Mouse (Mus musculus): ENCODE data around the gene C1qtnf6.
A peak's percentile ranks its signal among the peaks of the same experiment; 100 is the strongest.

The C1qtnf6 gene

DNA sequence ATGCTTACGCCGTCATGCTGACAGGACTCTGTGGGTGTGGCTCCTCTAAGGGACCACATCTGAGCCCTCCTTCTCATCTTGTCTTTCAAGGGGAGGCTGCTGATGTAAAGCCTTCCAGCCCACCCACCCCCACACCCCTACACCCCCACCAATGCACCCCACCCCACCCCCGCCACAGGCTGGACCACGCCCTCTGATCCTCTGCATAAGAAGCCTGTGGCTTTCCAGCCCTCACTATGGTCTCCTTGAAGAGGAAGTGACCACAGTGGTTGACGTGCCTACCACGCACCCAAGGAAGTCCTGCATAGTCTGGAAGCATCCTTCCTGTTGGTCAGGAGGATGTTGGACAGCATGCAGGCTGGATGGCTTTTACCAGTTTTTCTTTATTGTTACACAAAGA is 15.5 kb downstream of the C1qtnf6 start:
- no peak for DNase-seq (ENCODE audit: low spot score in 2 of 2)

DNA sequence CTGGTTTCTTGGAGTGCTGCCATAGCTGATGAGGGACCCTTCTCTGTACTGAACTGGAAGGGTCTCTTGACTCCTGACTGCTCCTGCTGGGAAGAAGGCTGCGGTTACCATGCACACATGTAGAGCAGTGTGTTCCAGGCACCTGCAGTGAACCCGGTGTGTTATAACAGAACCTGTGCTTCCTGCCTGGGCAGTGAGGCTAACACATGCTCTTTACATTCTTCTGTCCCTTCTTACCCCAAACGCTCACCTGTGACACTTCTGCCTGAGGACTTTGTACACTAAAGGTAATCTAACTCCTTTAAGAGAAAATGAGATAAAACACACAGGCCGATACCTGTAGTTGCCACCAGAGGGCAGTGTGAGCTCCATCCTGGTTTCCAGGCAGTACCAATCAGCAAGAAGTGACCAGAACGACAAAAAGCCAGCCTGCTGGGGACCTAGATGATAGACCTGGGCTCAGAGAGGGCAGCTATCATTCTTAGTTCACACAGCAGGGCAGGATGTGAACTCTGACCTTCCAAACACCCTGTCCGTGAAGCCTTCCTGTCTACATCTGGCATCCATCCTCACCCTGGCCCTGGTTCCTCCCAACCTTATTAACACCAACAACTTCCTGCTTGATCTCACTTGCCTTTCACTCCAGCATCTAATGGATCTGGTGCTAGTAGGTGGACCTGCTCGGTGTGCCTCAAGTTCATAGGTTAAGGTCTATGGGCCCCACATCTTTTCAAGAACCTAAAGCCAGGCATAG is 16.6 kb downstream of the C1qtnf6 start:
- peak; percentile 59 to 82 for DNase-seq (ENCODE audit: low spot score in 2 of 2)

DNA sequence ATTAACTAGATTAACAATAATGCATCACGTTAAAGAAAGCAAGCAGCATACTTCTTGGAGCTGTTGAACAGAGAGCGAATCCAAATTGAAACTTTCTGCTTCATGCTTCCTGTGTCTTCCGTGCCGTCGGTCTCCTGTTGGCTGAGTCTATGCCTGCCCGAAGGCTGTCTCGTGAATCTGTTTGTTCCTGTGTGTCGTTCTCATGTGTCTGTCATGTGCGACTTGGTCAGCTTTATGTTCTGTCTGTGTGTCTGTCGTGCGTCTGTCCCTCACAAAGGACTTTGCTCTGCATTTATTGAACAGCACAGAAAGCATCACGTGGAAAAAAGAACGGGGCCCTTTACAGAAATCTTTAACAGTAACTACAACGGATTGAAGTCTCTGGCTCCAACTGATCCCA is 18.2 kb downstream of the C1qtnf6 start:
- DNase-seq (ENCODE audit: low spot score in 2 of 2) = no peak

DNA sequence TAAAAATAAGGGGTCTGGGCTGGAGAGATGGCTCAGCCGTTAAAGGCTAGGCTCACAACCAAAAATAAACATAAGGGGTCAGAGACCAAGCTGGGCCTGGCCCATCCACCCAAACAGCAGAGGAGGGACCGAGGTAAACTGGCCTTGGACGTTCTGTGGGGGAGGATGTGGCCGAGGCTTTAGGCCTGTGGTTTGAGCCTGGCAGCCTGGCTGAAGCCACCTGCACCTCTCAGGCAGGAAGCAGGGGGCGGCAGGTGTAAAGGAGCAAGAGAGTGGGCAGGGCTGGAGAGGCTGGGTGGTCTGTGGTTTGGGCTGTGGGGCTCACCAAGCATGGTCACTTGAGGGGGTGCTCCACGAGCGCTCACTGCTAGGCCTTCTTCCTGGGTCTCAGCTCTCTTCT is 19.3 kb downstream of the C1qtnf6 start:
- no peak for DNase-seq (ENCODE audit: low spot score in 2 of 2)

DNA sequence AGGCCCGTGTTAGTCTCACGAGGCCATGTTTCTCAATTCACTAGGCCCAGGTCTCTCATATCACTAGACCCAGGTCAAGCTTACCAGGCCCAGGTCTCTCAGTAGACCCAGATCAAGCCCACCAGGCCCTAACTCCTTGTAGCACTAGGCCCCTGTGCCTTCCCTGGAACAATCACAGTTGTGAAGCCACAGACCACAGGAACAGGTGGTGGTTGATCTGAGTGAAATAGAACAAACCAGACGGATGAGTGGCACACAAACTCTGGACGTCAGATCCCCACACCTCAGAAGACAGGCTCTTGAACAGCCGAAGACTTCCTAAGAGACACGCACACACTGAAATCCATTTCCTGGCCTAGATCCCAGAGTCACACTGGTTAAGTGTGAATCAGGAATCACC is 20.5 kb downstream of the C1qtnf6 start:
- DNase-seq (ENCODE audit: low spot score in 2 of 2) = no peak

DNA sequence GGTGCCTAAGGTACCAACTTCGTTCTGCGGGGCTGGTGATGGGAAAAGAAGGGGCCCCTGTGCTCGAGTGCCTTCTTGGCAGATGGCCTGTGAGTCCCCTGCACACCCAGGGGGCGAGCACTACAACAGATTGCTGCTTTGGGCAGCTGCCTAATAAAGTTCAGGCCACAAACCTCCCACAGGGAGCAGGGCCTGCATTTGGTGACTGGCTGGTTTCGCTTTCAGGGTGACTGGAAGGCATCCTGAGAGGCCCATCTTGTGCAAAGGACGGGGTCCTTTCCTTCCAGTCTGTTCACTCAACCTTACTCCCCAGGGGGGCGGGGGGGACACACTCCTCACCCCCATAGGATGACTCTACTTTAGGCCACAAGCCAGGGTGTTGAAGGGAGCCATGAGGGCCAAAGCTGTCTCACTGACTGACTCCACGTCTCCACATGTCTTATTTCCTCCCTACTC is 21.1 kb downstream of the C1qtnf6 start:
- no peak for DNase-seq (ENCODE audit: low spot score in 2 of 2)

DNA sequence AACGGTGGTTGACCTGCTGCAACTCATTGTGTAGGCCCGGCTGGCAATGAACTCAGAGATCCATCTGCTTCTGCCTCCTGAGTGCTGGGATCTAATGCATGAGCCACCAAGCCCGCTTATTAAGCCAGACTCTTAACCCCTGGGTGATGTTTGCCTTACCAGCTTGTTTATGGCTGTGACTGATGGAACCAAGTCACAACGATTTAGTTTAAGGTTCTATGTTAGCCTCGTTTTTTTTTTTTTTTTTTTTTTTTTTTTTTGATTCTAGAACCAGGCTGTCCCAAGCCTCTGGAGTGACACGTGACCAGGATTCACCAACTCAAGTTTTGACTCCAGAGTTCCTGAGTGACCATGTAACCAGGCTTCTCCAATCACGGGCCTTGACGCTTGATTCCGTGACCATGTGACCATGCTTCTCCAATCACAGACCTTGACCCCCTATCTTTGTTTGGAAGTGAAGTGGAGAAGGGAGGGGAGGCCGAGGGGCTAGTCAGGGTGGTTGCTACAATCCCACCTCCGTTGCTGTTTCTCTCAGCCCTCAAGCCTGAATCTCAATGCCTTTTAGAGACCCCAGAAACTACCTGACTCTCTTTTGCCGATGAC is 21.8 kb downstream of the C1qtnf6 start:
- DNase-seq (ENCODE audit: low spot score in 2 of 2) = no peak

DNA sequence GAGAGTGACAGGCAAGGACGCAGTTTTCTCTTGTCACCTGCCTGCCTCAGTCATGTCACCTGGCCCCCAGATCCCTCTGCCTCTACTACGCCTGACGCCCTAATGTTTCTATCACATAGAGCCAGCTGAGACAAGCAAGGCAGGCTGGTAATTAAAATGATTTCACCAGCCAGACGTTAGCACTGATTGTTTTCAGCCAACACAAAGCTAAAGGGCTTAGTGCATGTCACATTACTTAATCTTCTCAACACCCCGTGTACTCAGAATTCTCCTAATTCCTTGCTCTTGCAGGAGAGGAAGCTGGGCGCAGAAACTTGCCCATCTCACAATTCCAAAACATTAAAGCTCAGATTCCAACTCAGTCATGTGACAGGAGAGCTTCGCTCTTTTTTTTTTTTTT is 22.8 kb downstream of the C1qtnf6 start:
- no peak for DNase-seq (ENCODE audit: low spot score in 2 of 2)

DNA sequence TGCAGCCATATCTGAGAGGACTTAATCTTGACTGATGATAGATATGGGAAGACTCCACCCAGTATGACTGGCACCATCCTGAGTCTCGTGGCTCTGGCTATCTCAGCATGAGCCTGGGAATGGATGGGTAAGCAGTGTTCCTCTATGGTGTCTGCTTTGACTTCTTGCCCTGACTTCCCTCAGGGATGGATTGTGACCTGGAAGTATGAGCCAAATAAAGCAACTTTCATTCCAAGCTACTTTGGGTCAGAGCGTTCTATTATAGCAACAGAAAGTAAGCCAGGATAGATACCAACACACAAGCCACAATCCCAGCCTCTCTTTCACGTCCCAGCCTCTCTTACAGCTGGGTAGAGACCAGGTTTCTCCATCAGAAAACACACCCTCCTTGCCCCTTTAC is 25.7 kb downstream of the C1qtnf6 start:
- no peak for DNase-seq (ENCODE audit: low spot score in 2 of 2)

DNA sequence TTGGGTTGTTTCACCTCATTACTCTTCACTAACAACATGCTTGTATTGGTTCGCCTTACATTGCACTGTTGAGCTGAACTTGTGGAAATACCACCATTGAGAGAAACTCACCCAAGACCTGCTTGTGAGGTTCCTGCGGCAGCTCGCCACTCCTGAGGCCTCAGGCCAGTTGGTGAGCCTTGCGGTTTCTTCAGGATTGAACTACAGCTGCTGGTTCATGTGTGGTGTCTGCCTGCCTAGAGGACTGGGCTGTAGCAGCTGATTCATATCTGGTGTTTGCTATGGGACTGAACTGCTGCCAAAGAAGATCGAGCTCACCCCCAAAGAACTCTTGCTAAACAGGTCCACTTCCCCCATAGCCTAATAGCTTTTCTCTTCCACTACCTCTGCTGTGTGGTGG is 26.4 kb downstream of the C1qtnf6 start:
- no peak for DNase-seq (ENCODE audit: low spot score in 2 of 2)

DNA sequence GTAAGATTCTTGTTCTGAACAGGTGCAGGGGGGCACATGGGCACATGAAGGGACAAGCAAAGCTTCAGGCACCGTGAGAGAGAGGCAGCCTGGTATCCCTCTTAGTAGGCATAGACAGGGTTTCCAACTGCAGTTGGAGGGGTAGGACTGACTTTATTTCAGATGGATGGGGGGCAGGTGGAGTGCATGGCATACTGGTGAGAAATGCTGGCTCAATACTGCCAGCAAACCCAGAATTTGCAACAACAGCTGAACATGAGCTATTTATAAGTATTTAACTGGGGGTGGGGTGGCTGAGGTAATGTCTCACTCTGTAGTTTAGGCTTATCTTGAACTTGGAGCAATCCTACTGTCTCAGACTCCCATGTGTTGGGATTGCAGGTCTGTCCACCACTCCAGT is 27.2 kb downstream of the C1qtnf6 start:
- no peak for DNase-seq (ENCODE audit: low spot score in 2 of 2)

DNA sequence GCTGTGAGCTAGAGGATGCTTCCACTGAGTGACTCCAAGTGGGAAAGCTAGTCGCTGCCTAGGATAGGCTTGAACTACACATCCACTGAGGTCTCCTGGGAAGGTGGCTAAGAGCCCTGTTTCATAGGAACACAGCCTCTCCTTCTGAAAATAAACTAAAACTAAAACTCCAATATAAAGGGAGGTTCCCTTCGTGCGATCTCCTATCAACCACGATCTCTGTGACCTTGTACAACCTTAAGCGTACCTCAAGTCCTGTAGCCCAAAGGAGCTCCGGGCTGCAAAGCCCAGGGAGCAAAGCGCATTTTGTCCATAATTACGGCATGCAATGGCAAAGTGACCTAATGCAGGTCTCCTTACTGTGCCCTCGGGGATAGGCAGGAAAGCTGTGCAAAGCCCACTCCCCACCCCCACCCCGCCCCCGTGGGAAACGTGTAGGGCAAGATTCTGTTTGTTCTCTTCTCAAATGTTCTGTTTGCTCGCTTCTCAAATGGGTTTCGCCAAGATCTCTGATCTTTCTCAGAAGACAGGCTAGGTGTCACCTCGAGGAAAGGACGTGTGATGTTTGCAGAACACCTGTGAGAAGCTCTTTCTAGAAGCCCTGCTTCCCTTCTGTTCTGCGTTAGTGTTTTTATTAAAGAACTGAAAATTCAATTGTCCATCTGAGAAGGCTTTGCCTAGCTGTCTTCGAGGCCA is 28.6 kb downstream of the C1qtnf6 start:
- no peak for DNase-seq (ENCODE audit: low spot score in 2 of 2)

DNA sequence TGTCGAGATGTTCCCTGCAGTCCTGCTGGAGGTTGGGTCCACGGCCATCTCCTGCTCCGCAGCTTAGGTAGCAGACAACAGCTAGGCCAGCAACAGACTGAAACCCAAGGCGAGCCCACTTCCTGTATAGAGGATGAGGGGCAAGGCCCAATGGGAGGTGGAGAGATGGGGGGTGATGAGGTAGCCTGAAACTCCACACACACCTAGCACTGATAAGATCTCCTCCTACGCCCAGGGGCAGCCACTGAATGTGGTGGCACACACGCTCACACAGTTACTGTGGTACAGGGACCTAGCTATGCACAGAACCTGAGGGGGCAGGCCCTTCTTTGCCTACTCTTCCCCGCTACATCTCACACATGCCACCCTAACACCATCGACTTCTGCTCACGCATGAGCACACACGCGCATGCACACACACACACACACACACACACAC is 36.2 kb downstream of the C1qtnf6 start, which contains the start of gene Il2rb:
TSS of gene Il2rb (minus strand) at position 304 of the 439 bp plus-strand sequence.
- DNase-seq (ENCODE audit: low spot score in 2 of 2) = no peak

DNA sequence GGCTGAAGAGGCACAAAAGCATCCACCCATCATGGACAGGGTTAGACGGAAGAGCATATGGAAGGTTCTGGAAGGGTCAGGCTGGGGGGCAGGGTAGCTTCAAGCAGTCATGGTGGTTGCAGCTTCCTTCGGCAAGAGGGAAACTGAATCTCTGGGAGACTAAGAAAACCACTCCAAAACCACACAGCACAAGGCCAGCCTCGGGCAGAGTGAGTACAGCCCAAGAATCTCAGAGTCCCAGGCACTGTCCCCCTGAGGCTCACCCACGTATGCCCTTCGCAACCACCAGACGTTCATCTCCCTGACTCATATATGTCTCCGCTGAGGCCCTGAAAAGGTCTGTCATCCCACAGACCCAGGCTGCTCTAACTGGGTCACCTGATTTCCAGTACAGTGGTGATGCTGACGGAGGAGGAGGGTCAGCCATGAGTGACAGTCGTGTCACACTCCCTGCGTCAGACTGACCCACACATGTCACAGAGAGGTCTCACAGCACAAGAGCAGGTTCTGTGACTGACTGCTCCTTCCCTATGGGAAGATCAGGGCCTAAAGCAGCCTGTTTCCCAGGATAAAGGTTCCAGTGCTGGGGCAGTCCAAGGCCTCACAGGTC is 37.7 kb downstream of the C1qtnf6 start:
- DNase-seq (ENCODE audit: low spot score in 2 of 2) = no peak

DNA sequence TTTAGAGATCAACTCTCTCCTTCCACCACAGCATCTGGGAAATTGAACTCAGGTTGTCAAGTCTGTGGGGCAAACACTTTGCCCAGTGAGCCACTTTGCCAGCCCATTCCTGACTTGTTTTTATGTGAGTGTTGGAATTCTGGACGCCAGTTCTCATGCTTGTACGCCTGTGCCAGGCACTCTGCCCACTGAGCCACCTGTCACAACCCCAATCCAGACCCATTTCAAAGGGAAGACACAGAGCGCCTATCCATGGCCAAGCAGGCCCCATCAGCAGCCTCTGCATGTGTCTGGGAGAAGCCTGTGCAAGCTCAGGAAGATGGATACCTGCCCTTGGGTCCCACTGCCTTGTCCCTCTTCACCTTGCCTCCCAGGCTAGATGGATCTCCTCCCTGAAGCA is 39.9 kb downstream of the C1qtnf6 start:
- DNase-seq (ENCODE audit: low spot score in 2 of 2) = no peak

DNA sequence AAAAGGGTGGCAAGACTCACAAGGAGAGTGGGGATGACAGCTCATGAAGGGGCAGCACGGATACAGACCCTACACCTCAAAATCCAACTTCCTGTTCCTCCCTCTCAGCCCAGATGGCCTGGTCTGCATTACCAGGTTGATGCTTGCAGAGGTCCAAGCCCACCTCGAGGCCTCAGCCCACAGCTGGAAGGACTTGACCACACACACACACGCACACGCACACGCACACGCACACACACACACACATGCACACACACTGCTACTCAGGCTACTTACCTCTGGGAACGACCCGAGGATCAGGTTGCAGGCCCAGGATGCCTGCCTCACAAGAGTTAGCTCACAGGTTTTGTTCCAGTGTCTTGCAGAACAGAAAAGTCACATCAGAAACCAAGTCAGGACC is 41.3 kb downstream of the C1qtnf6 start:
- DNase-seq (ENCODE audit: low spot score in 2 of 2) = no peak

DNA sequence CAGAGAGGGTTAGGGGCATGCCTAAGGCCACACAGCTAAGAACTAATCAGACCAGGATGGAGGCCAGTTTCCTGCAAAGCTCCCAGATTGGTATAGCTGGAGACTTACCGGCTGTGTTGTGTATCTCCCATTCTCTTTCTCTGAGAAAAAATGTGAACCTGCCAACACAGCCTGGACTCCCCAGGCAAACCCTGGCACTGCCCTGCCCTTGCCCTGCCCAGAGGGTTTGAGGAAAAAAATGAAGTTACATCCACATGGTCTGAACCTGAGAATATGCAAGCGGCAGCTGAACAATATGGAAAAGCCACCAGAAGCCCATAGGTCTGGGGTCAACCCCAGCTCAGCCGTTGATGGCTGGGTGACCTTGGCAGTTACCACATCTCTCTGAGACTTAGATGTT is 42.0 kb downstream of the C1qtnf6 start:
- DNase-seq (ENCODE audit: low spot score in 2 of 2) = no peak

DNA sequence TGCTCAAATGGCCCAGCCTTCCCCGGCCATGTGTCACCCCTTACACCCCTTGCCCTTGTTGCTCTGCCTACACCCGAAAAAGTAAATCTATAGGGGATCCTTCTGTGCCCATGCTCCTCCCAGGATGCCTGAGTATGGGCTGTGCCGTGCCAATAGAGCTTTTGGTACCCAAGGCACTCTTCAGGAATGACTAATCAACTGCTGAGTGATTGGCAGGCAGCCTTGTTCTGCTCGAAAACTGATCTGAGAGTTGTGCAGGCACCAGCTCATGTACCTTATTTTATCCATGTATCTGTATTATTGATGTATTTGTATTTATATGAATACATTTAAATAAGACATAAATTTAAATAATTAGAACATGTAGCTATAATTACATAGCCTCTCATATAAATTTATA is 44.1 kb downstream of the C1qtnf6 start:
- DNase-seq (ENCODE audit: low spot score in 2 of 2) = no peak

DNA sequence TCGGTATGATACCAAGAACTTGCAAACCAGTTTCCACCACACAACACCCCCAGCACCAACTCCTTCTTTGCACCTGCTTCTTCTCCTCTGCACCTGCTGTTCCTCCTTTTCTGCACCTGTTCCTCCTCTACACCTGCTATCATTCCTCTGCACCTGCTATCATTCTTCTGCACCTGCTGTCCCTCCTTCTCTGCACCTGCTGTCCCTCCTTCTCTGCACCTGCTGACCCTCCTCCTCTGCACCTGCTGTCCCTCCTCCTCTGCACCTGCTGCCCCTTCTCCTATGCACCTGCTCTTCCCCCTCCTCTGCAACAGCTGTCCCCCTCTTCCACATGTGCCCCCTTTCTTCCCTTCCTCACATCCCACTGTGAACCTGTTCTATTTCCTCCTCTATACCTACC is 44.7 kb downstream of the C1qtnf6 start:
- no peak for DNase-seq (ENCODE audit: low spot score in 2 of 2)

DNA sequence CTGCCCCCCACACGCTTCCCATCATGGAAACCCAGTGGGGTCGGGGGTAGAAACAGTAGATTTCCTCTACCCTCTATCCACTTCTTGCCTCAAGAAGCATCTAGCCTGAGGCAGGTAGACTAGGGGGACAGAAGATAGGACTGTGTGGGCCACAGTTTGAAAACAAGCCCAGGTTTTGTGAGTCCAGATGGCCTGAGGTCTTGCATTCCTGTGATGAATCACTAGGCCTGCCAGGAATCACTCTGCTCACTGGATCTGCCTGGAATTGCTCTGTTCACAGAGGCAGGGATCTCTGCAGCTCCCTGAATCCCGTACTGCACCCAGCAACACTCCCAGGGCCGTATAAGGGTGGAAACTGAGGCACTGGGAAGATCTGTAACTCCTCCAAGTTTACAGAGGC is 47.9 kb downstream of the C1qtnf6 start:
- DNase-seq (ENCODE audit: low spot score in 2 of 2) = no peak

DNA sequence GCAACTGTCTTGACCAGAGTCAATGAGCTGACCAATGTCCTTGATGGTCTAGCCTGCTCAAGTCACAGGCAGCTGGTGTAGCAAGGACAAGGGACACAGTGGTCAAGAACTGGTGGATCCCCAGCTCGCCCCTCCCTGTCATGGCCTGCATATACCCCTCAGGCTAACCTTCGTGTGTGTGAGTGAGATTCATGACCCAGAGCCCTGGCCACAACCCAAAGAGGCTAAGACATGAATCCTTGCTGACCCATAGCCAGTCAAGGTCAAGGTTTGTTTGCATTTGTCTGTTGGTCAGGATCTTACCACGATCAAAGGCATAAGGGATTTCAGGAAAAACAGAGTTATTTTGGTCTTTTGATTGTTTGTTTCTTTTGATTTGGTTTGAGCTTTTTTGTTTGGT is 48.7 kb downstream of the C1qtnf6 start:
- DNase-seq (ENCODE audit: low spot score in 2 of 2) = no peak

DNA sequence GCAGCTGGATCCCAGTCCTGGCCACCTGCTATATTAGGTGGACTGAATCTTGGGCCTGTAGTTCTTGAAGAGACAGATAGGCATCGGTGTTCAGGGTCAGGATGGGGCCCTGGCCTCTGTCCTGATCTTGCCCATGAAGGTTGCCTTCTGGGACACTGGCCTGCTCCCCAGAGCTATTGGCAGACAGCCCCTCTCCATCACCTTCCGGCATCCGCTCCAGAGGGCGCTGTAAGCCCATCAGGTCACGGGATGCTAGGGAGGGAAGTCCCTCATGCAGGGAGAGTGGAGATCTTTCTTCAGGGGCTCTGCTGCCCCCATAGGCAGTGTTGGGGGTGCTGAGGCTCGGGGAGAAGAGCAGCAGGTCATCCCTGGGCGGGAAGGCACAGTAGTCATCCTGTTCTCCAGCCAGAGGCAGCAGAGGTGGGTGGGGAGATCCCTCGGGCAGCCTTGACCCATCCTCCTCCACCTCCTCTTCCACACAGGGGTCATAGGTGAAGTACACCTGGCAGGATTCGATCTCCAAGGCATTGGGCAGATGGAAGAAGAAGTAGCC is 49.7 kb downstream of the C1qtnf6 start:
- no peak for DNase-seq (ENCODE audit: low spot score in 2 of 2)
